Mouse (Mus musculus) CH12.LX (cell line): ENCODE results near the gene Clec1b. TPM values are rescaled to one million over a fixed set of nuclear protein-coding genes. Genes with fewer than 3 reads are reported as not detected.

Experiments used
- DNase-seq: peaks from one replicate; pipeline ENCODE4 v3.0.0-alpha.2; 2013; ENCODE audit errors: extremely low read depth
- H3K27ac ChIP-seq: 2 replicates; pipeline ENCODE4 v1.5.1; 2012; ENCODE audit warnings: low read depth, mild to moderate bottlenecking, control low read depth, moderate library complexity; ENCODE audit not compliant: insufficient read depth
- H3K27me3 ChIP-seq: replicated peaks from 2 replicates; pipeline ENCODE3; 2012; ENCODE audit warnings: inconsistent platforms
- H3K36me3 ChIP-seq, 2 experiments: replicated peaks in 1 of 2; 2 replicates each; pipeline versions ENCODE3 to v1.6.1; 2012; ENCODE audit warnings: inconsistent platforms in 1 of 2, low read length in 1 of 2, mild to moderate bottlenecking in 1 of 2, mixed read lengths in 1 of 2, moderate library complexity in 1 of 2; ENCODE audit not compliant: control insufficient read depth in 1 of 2, insufficient read depth in 1 of 2
- H3K4me1 ChIP-seq, 2 experiments: 2 replicates each; pipeline ENCODE4 v1.6.1; 2012; ENCODE audit warnings: inconsistent platforms in 1 of 2, moderate library complexity in 1 of 2; ENCODE audit not compliant: insufficient read depth in 2 of 2, control insufficient read depth in 1 of 2
- H3K4me2 ChIP-seq: 2 replicates; pipeline ENCODE4 v1.6.1; 2012; ENCODE audit warnings: low read depth, mild to moderate bottlenecking, control low read depth; ENCODE audit not compliant: poor library complexity, insufficient read depth, severe bottlenecking
- H3K4me3 ChIP-seq, 3 experiments: fragments of 150-350 bp in 1 of 3; sonication (generic) in 1 of 3; replicated peaks in 1 of 3; 2 replicates each; pipeline versions ENCODE3 to v1.5.1; 2011 to 2012; ENCODE audit warnings: low read depth in 2 of 3, low read length in 2 of 3, mild to moderate bottlenecking in 2 of 3, moderate library complexity in 2 of 3, control low read depth in 1 of 3, improper control_type of control experiment in 1 of 3, inconsistent platforms in 1 of 3, mixed read lengths in 1 of 3; ENCODE audit not compliant: poor library complexity in 1 of 3
- H3K79me2 ChIP-seq: replicated peaks from 2 replicates; pipeline ENCODE4 v1.6.1; 2012; ENCODE audit warnings: mild to moderate bottlenecking, moderate library complexity; ENCODE audit not compliant: control insufficient read depth, poor library complexity, insufficient read depth, severe bottlenecking; ENCODE audit errors: extremely low read depth
- H3K9ac ChIP-seq: 2 replicates; pipeline ENCODE4 v1.6.1; 2012; ENCODE audit warnings: low read depth, mild to moderate bottlenecking, control low read depth, moderate library complexity; ENCODE audit not compliant: insufficient read depth
- H3K9me3 ChIP-seq: replicated peaks from 2 replicates; pipeline ENCODE3; 2012; ENCODE audit warnings: low read length, inconsistent platforms, mixed read lengths
- CHD1 ChIP-seq: IDR thresholded peaks from 2 replicates; pipeline ENCODE4 v1.6.1; 2012; ENCODE audit warnings: low read depth, low read length, improper control_type of control experiment, inconsistent platforms
- CHD2 ChIP-seq: IDR thresholded peaks from 2 replicates; pipeline ENCODE4 v1.6.1; 2011; ENCODE audit warnings: low read length, improper control_type of control experiment
- CTCF ChIP-seq, 2 experiments: IDR thresholded peaks in 1 of 2; conservative IDR thresholded peaks in 1 of 2; 2 replicates each; pipeline ENCODE4 v1.5.1; 2011 to 2012; ENCODE audit warnings: low read depth in 2 of 2, low read length in 2 of 2, improper control_type of control experiment in 1 of 2, inconsistent platforms in 1 of 2, mild to moderate bottlenecking in 1 of 2, moderate library complexity in 1 of 2
- E2F4 ChIP-seq: IDR thresholded peaks from 2 replicates; pipeline ENCODE4 v1.6.1; 2011; ENCODE audit warnings: low read depth, low read length, improper control_type of control experiment; ENCODE audit not compliant: insufficient replicate concordance
- ELF1 ChIP-seq: IDR thresholded peaks from 2 replicates; pipeline ENCODE4 v1.6.1; 2014; ENCODE audit warnings: low read depth, mild to moderate bottlenecking, inconsistent platforms, low read length, improper control_type of control experiment
- ETS1 ChIP-seq: conservative IDR thresholded peaks from 2 replicates; pipeline ENCODE4 v1.6.1; 2012; ENCODE audit warnings: low read depth, mild to moderate bottlenecking, inconsistent platforms, low read length, improper control_type of control experiment, moderate library complexity
- GABPA ChIP-seq: IDR thresholded peaks from 2 replicates; pipeline ENCODE4 v1.6.1; 2012; ENCODE audit warnings: low read depth, low read length, improper control_type of control experiment, inconsistent platforms; ENCODE audit not compliant: insufficient replicate concordance
- HCFC1 ChIP-seq: IDR thresholded peaks from 2 replicates; pipeline ENCODE4 v1.6.1; 2012; ENCODE audit warnings: low read depth, mild to moderate bottlenecking, inconsistent platforms, low read length, improper control_type of control experiment
- IRF4 ChIP-seq: IDR thresholded peaks from 2 replicates; pipeline ENCODE4 v1.6.1; 2014; ENCODE audit warnings: low read depth, mild to moderate bottlenecking, inconsistent platforms, low read length, improper control_type of control experiment
- JUN ChIP-seq: IDR thresholded peaks from 2 replicates; pipeline ENCODE4 v1.6.1; 2011; ENCODE audit warnings: low read depth, mild to moderate bottlenecking, low read length, improper control_type of control experiment, moderate library complexity; ENCODE audit not compliant: insufficient read depth
- JUND ChIP-seq: conservative IDR thresholded peaks from 2 replicates; pipeline ENCODE4 v1.6.1; 2011; ENCODE audit warnings: low read depth, low read length, improper control_type of control experiment
- KAT2A ChIP-seq: IDR thresholded peaks from 2 replicates; pipeline ENCODE4 v1.6.1; 2012; ENCODE audit warnings: low read length, improper control_type of control experiment, inconsistent platforms; ENCODE audit not compliant: insufficient replicate concordance
- MAFK ChIP-seq: IDR thresholded peaks from 2 replicates; pipeline ENCODE4 v1.6.1; 2011; ENCODE audit warnings: low read length, improper control_type of control experiment; ENCODE audit not compliant: insufficient replicate concordance
- MAX ChIP-seq: IDR thresholded peaks from 2 replicates; pipeline ENCODE4 v1.6.1; 2011; ENCODE audit warnings: low read length, improper control_type of control experiment
- MAZ ChIP-seq: IDR thresholded peaks from 2 replicates; pipeline ENCODE4 v1.6.1; 2012; ENCODE audit warnings: low read depth, mild to moderate bottlenecking, inconsistent platforms, low read length, improper control_type of control experiment, moderate library complexity
- MEF2A ChIP-seq: IDR thresholded peaks from 2 replicates; pipeline ENCODE4 v1.6.1; 2014; ENCODE audit warnings: low read depth, mild to moderate bottlenecking, inconsistent platforms, low read length, improper control_type of control experiment, borderline replicate concordance
- MXI1 ChIP-seq: IDR thresholded peaks from 2 replicates; pipeline ENCODE4 v1.6.1; 2011; ENCODE audit warnings: mild to moderate bottlenecking, low read depth, low read length, improper control_type of control experiment
- MYC ChIP-seq: IDR thresholded peaks from 2 replicates; pipeline ENCODE4 v1.6.1; 2011; ENCODE audit warnings: low read depth, mild to moderate bottlenecking, improper control_type of control experiment, low read length
- NELFE ChIP-seq: IDR thresholded peaks from 2 replicates; pipeline ENCODE4 v1.6.1; 2011; ENCODE audit warnings: low read depth, low read length, improper control_type of control experiment
- NRF1 ChIP-seq: IDR thresholded peaks from 2 replicates; pipeline ENCODE4 v1.6.1; 2014; ENCODE audit warnings: low read depth, mild to moderate bottlenecking, inconsistent platforms, low read length, improper control_type of control experiment, moderate library complexity
- PAX5 ChIP-seq: IDR thresholded peaks from 2 replicates; pipeline ENCODE4 v1.6.1; 2012; ENCODE audit warnings: low read length, inconsistent platforms, mixed read lengths
- POLR2AphosphoS2 ChIP-seq: IDR thresholded peaks from 2 replicates; pipeline ENCODE4 v1.6.1; 2011; ENCODE audit warnings: low read depth, low read length, improper control_type of control experiment
- RAD21 ChIP-seq: IDR thresholded peaks from 2 replicates; pipeline ENCODE4 v1.6.1; 2011; ENCODE audit warnings: low read depth, mild to moderate bottlenecking, low read length, improper control_type of control experiment, moderate library complexity
- RCOR1 ChIP-seq: conservative IDR thresholded peaks from 2 replicates; pipeline ENCODE4 v1.6.1; 2012; ENCODE audit warnings: low read depth, mild to moderate bottlenecking, inconsistent platforms, low read length, improper control_type of control experiment
- SIN3A ChIP-seq: IDR thresholded peaks from 2 replicates; pipeline ENCODE4 v1.6.1; 2012; ENCODE audit warnings: low read length, improper control_type of control experiment, inconsistent platforms
- SMC3 ChIP-seq: IDR thresholded peaks from 2 replicates; pipeline ENCODE4 v1.6.1; 2011; ENCODE audit warnings: low read depth, low read length, improper control_type of control experiment
- USF2 ChIP-seq: conservative IDR thresholded peaks from 2 replicates; pipeline ENCODE4 v1.6.1; 2011; ENCODE audit warnings: low read depth, low read length, improper control_type of control experiment
- ZC3H11A ChIP-seq: IDR thresholded peaks from 2 replicates; pipeline ENCODE4 v1.6.1; 2012; ENCODE audit warnings: low read depth, mild to moderate bottlenecking, inconsistent platforms, low read length, improper control_type of control experiment
- ZNF384 ChIP-seq: IDR thresholded peaks from 2 replicates; pipeline ENCODE4 v1.6.1; 2012; ENCODE audit warnings: low read depth, low read length, improper control_type of control experiment, inconsistent platforms
- dilution Hi-C: fragments of 300-500 bp; cut with MboI; formaldehyde crosslinking; loops from 2 replicates; pipeline ENCODE4 v1.14.3; 2020; ENCODE audit warnings: low sequenced_read_pairs; ENCODE audit not compliant: extremely low pct_unique_long_range_greater_than_20kb, extremely low pct_ligation_motif_present
- in situ Hi-C: fragments of 300-500 bp; cut with MboI; formaldehyde crosslinking; loops from 3 replicates; pipeline ENCODE4 v1.14.3; 2019; ENCODE audit warnings: low sequenced_read_pairs, low pct_ligation_motif_present, low pct_unique_long_range_greater_than_20kb, mixed read lengths
- polyA plus RNA-seq: library from polyadenylated mRNA; unstranded; fragments of >175 nt; gene quantifications from 2 replicates; pipeline ENCODE4 v1.2.1, GENCODE M21; 2012; ENCODE audit warnings: low read depth; ENCODE audit not compliant: insufficient read length
- total RNA-seq, 2 experiments: library from RNA; depleted of rRNA; stranded (reverse); fragments of 300-350 nt in 1 of 2; fragments of >200 nt in 1 of 2; gene quantifications; 2 replicates each; pipeline ENCODE4 v1.2.3; 2012 to 2014

The Clec1b gene
- total RNA-seq (2012; rRNA removed) (not detected in 2 replicates), total RNA-seq (2014; rRNA removed) (not detected in 2 replicates), polyA plus RNA-seq (not detected in 2 replicates)

GRCm38 (mm10) chr6:129396997-129397396 is at the start of gene Clec1b:
TSS of gene Clec1b (plus strand) at chr6:129397297.
- in situ Hi-C loops, result no loop called here
- no peak for TF ChIP-seq SIN3A
- TF ChIP-seq USF2, result no peak
- no peak for TF ChIP-seq MEF2A
- no peak for TF ChIP-seq JUND
- TF ChIP-seq RAD21, result no peak
- no peak for TF ChIP-seq MYC
- no peak for TF ChIP-seq SMC3
- TF ChIP-seq CHD1, result no peak
- no peak for TF ChIP-seq PAX5
- TF ChIP-seq ETS1, result no peak
- no peak for TF ChIP-seq IRF4
- no peak for TF ChIP-seq KAT2A
- no peak for TF ChIP-seq MAZ
- TF ChIP-seq ZNF384, result no peak
- DNase-seq, result no peak
- Histone ChIP-seq H3K9me3 (no peaks in the 10 kb centered on the region), H3K36me3 (no peaks in the 10 kb centered on the region), H3K9ac (no peak within 1 kb of the TSS), H3K27ac (no peak within 1 kb of the TSS), H3K4me3 (no peak within 1 kb of the TSS), H3K27me3 (no peaks in the 10 kb centered on the region), H3K4me2 (no peak within 1 kb of the TSS), H3K79me2 (no peaks in the 10 kb centered on the region), H3K4me1 (no peaks in the 10 kb centered on the region)
- dilution Hi-C loops, result no loop called here

- DNase-seq, result peak; percentile 86
- Histone ChIP-seq H3K36me3 (peaks cover 0 to 5% of the 10 kb centered on the region in 2 experiments), H3K4me2 (peak overlapping the region; percentile 56; the same call in 1 of the 2 replicates), H3K9me3 (peaks cover 9% of the 10 kb centered on the region), H3K4me3 (no peak overlapping the region), H3K9ac (no peak overlapping the region), H3K27ac (peak overlapping the region; percentile 67), H3K27me3 (no peaks in the 10 kb centered on the region), H3K79me2 (no peaks in the 10 kb centered on the region), H3K4me1 (peaks cover 4 to 26% of the 10 kb centered on the region in 2 experiments)
- in situ Hi-C loops (loop anchor here (25.0 kb wide), 1 partner anchor 512 kb away; the partner anchor contains the start of genes Gm44511 and Klrb1b), dilution Hi-C loops (no loop called here)
- 0 out of 2 replicates have a peak, but pooled peaks have one; percentile 69 for TF ChIP-seq RCOR1
- no peak for TF ChIP-seq ZC3H11A
- no peak for TF ChIP-seq JUN
- 0 out of 2 replicates have a peak, but pooled peaks have one; percentile 18 for TF ChIP-seq E2F4
- TF ChIP-seq MAX, result 0 out of 2 replicates have a peak, but pooled peaks have one; percentile 8
- TF ChIP-seq PAX5, result no peak
- TF ChIP-seq NRF1, result no peak
- TF ChIP-seq GABPA, result no peak
- TF ChIP-seq JUND, result peak; percentile 47; the same call in 1 of the 2 replicates
- no peak for TF ChIP-seq NELFE
- no peak for TF ChIP-seq ELF1
- no peak for TF ChIP-seq POLR2AphosphoS2
- TF ChIP-seq MXI1, result no peak
- TF ChIP-seq RAD21, result no peak; the same call in 1 of the 2 replicates
- no peak for TF ChIP-seq CHD1
- TF ChIP-seq HCFC1, result no peak; the same call in 1 of the 2 replicates
- peak; percentile 49 for TF ChIP-seq ETS1
- no peak for TF ChIP-seq MYC
- TF ChIP-seq MAFK, result 0 out of 2 replicates have a peak, but pooled peaks have one; percentile 43
- TF ChIP-seq CHD2, result peak; percentile 87
- no peak for TF ChIP-seq CTCF (conservative IDR thresholded peaks at IDR 0.05 in 1 of 2, IDR thresholded peaks at IDR 0.05 in 1 of 2; ENCODE audit: low read depth in 2 of 2, low read length in 2 of 2)
- no peak for TF ChIP-seq USF2
Observed at GRCm38 (mm10) chr6:129349524-129350352, 47.4 kb upstream of the Clec1b start.
